Mouse (Mus musculus) bone marrow macrophage, adult 2 months (primary cell): Measurements from ENCODE around the gene Dusp16.

Source experiments
- CTCF ChIP-seq: IDR thresholded peaks from 2 replicates; pipeline ENCODE4 v1.5.1; 2012; ENCODE audit warnings: low read depth, mild to moderate bottlenecking, low read length, moderate library complexity
- POLR2A ChIP-seq: IDR thresholded peaks from 2 replicates; pipeline ENCODE4 v1.6.1; 2012; ENCODE audit warnings: mild to moderate bottlenecking, low read depth, low read length, borderline replicate concordance

GRCm38 (mm10) chr6:134829786-134830700 lies 37.6 kb upstream of the Dusp16 start, which contains the start of gene Crebl2:
- TF ChIP-seq CTCF (no peak), POLR2A (peak; percentile 68; the same call in 1 of the 2 replicates)
